Mouse (Mus musculus) gastrocnemius, postnatal 25 days (tissue): Measurements from ENCODE around the gene Fasn. TPM values are rescaled to one million over a fixed set of nuclear protein-coding genes. Genes with fewer than 3 reads are reported as not detected.
A peak's percentile ranks its signal among the peaks of the same experiment; 100 is the strongest.
"Not testable (repeated sequence)": the region's sequence is repeated elsewhere in the genome, so short reads cannot be mapped to it uniquely, and the experiment has no call there.

ENCODE experiments used
- DNase-seq: peaks from one replicate; pipeline ENCODE4 v3.0.0; 2022
- long read RNA-seq, 2 experiments: library from polyadenylated mRNA; stranded (forward); transcript quantifications; one replicate each; pipeline ENCODE4 v2.0.0; 2021
- total RNA-seq, 2 experiments: library from RNA; stranded (reverse); gene quantifications; 1 replicate in 1 of 2; 2 replicates in 1 of 2; pipeline ENCODE4 v1.2.3; 2021

Gene Fasn
- 10 to 100 TPM; 11.1 to 59.9 TPM for total RNA-seq
- long read RNA-seq, experiment 1 = 0 reads
- long read RNA-seq, experiment 2, partial matches to known transcripts = 3 of 5 reads
- long read RNA-seq, experiment 2, other reads (novel, unspliced or antisense) = 2 of 5 reads

DNA sequence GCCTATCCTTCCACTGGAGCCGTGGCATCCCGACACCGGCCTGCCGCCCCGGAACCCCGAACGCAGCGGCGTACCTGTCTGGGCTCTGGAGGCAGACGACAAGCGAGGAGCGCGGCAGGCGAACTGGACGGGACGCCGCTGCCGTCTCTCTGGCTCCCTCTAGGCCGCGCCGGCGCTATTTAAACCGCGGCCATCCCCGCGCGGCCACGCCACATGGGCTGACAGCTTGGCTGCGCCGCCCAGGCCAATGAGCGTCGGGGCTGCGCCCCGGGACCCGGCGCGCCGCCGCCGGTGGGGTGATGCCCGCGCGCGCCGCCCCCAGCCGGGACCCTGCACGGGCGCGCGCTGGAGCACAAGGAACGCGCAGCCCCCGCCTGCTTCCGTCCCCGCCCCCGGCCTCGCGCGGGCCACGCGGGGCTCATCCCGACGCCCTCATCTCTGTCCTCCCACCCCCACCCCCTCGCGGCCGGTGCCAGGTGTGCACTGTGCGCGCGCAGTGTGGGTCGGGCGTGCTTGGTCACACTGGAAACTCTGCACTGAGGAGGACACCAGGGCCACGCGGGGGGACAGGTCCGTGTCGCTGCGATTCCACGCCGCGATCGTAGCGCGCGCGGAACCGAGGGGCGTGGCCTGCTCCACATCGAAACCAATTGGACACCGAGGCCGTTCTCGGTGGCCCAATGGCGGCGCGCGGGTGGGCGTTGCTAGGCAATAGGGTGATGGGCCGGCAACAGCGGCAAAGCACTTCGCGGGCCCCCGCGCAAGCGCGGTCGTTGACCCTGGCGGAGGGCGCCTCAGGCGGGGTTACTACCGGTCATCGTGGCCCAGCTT lies at the start of gene Fasn:
Gene Fasn, minus strand, starts transcription at position 592 of the 831 bp plus-strand sequence.
- peak; percentile 96 for DNase-seq

DNA sequence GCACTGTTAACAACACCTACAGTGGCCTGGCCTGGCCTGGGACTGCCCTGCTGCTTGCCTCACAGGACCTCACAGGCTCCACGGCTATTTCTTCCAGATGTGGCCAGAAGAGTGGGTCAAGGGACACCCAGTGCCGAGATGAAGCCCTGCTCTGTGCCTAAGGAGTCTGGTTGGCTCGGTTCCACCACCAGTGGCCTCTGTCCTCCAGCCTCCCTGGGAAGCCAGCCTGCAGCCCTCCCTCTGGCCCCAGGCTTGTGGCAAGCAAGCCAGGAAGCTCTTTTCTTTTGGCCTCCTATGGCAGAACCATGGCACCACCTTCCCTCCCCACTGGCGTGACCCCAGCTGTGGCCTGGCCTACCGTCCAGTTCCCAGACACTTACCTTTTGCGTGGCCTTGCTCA lies 48.9 kb upstream of the Fasn start:
- peak; percentile 63 for DNase-seq

DNA sequence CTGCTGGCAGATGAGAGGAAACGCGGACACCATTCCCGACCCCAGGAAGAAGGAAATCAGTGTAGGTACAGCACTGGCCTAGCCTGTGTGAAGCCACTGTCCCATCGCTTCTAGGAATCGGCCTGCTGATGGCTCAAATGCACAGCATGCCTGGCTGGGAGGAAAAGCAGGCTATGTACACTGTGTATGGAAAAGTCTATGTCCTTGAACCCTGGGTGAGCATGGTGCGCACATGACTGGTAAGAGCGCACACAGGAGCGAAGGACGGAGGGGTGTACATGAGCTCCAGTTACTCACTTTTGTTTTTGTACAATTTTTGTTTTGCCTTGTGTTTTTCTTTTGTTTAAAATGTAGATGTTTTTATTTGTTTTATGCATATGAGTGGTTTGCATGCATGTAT lies 47.2 kb upstream of the Fasn start:
- DNase-seq = no peak

DNA sequence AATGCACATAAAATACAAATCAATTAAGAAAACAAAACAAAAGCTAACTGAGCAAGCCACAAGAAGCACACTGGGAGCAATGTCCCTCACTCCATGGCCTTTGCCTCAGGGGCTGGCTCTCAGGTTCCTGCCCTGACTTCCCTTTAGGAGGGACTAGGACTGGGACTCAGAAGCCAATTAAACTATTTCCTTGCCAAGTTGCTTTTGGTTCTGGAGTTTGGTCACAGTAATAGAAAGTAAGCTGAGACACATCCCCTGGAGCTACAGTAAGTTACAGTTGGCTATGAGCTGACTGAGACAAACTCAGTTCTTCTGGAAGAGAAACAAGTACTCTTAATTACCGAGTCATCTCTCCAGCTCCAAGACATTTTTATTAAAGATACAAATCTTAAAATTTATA lies 41.5 kb upstream of the Fasn start:
- DNase-seq = no peak

DNA sequence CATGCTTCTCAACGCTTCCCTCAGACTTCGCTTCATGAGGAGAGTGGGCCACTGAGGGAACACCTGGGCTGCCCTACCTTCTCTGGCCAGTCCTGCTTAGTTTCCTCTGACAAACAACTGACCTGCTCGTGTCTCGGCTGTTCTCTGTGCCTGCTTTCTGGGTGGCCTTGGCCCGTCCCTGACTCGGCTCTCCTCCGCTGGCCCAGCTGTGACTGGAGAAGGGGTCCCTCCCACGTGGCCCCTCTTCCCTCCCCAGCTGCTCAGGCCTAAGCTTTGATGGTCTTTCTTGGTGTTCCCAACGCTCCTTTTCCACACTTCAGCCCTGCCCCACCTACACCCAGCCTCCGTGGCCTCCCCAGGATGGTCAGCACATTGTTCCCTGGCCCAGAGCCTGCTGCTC lies 38.5 kb upstream of the Fasn start:
- DNase-seq = no peak

DNA sequence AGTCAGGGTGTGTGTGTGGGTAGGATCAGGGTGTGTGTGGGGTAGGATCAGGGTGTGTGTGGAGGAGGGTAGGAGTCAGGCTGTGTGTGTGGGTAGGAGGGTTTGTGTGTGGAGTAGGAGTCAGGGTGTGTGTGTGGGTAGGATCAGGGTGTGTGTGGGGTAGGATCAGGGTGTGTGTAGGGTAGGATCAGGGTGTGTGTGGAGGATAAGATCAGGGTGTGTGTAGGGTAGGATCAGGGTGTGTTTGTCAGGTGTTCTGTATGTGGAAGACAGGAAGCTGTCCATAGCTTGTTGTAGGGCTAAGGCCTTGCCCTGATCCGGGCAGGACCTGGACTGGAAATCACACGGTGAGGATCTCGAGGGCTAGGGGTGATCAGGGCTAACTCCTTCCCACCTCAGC lies 31.6 kb upstream of the Fasn start:
- not testable (repeated sequence) for DNase-seq

DNA sequence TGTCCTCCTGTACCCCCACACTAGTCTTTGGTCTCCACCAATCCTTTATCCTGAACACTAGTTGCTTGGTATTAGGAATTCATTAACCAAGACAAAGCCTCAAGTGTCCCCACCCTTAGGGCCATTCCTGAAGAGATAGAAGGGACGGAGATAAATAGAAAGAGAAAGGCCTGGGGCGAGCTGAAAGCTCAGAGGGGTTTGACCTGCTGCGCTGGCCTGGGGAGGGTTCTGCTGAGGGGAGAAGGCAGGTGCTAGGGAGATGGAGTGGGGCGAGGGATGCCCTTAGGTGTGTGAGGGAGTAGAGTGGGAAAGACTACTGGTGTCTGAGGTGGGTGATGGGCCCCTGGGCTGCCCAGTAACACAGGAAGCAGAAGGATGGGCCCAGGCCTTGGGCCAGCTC lies 29.4 kb upstream of the Fasn start:
- DNase-seq = no peak

DNA sequence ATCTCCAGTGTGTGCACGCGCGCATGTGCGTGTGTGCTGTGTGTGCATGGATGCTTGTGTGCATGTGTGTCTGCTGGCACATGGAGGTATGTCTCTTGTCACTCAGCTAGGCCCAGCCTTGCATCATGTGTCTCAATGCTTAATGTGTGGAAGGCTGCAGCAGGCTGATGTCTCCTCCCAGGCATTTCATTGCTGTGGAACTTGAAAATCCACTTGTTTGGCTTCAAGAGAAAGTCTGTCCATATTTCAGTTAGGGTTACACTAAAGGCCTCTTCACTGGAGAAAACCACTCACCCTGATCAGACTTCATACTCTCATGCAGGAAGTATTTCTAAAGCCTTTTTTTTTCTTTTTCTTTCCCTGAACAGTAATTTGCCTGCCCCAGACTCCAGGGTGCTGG lies 28.8 kb upstream of the Fasn start:
- no peak for DNase-seq

DNA sequence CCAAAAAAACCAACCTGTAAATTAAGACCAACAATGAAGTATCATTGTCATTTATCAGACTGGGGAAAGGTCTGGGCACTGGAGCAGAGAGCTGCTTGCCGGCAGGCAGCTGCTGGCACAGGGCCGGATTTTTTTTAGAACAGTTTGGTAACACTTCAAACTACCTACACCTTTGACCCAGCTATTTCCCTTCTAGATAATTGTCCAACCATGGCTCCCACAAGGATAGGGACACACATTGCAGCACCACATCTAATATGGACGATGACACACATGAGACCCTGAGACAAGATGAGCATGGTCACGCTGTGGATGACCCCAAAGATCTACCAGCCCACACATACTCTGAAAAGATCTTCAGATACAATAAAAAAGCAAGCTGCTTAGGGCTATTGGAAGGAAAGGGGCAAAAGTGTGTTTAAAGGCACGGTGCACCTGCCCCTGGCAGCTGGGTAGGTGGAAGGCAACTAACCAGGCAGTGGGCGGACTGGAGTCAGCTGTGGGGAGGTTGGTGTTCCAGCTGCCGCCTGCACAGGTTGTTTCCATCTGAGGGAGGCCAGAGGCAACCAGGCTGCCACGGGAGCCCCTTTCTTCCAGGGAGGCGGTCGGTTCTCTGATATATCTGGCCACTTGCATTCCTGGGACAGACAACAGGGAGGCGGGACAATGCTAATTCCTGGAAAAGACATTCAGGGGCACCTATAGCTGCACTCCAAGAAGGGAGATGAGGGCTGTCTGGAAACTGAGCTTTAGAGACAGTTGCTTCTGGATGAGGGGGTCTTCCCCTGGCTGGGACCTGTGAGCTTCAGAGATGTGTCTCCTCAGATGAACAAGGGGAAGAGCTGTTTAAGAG lies 28.0 kb upstream of the Fasn start:
- no peak for DNase-seq

DNA sequence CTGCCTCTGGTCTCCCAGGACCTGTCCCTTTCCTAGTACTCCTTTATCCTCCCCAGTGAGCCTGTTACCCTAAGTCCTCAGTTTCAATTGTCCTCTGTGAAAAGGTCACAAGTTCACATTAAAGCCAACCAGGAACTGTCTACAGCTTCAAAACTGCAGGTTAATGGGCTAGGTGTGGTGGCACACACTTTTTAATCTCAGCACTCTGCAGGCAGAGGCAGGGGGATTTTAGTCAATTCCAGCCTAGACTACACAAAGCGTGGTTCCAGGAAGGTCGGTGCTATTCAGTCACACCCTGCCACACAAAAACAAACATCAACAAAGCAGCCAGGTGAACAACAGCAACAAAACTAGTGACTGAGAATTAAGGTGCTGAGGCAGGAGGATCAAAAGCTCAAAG lies 27.2 kb upstream of the Fasn start:
- no peak for DNase-seq

DNA sequence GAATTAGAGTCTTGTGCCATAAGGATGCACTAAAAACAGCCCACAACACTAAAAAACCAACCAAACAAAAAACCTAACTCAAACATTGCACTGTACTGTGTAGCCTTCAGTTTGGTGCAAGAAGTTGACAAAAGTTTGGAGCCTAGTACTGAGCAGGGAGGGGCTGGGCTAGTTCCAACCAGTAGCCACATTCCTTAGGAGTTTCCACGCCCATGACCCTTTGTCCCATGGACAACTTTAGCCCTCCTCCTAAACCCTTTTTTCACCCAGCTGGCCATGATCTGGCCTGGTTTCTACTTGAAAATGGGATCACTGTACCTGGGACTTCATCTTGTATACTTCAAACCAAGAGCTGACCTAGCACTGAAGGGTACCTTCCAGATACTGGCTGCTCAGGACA lies 26.8 kb upstream of the Fasn start:
- no peak for DNase-seq

DNA sequence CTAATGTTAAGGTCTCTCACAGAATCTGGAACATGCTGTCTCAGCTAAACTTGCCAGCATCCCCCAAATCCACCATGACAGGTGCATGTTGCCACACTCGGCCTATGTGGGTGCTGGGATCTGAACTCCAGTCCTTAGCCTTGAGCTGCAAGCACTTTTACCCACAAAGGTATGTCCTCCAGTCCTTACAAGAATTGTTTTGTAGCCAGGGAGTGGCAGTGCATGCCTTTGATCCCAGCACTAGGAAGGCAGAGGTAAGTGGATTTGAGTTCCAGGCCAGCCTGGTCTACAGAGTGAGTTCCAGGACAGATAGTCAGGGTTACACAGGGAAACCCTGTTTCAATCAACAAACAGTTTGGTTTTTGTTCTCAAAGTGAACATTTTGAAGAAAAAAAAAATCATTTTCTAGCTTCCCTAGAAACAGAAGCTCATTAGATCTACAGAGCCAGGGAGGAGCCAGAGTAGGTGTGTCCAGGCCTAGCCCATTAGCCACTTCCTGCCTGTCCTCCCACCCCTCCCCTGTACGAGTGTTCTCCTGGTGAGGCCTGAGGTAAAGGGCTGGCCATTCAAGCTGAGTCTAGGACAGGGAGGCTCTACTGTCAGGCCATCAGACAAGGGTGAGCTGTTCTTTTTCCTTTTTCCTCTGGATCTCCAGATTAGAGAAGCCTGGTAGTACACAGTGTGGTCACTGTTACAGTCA lies 26.1 kb upstream of the Fasn start:
- no peak for DNase-seq

DNA sequence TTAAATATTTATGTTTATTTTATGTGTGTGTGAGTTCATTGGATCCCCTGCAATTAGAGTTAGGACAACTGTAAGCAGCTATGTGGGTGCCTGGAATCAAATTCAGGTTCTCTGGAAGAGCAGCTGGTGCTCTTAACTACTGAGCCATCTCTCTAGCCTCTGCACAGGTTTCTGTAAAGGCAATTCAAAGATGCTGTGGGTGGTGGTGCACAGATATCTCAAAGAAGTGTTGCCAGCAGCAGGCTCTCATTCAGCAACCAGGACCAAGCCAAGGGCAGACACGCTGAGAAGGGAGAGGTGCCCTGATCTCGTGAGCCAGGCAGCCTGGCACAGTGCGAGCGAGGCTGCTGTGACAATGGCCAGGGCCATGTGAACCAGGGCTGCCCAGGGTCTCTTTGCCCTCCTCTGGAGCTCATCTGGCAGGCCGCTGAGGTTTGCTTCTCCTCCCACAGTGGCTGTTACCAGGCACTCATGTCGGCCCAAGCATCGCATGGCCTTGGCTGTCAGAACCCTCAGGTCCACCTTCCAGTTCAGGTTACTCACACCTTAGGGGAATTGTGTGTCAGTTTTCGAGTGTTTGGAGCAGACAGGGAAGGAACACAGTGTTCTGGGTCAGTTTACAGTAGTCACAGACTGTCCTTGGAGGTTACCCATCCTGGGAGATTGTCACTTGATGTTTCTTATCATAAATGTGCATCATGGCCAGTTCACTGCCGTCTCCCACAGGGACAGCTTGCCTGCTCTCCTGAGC lies 22.6 kb upstream of the Fasn start:
- DNase-seq = peak; percentile 19

DNA sequence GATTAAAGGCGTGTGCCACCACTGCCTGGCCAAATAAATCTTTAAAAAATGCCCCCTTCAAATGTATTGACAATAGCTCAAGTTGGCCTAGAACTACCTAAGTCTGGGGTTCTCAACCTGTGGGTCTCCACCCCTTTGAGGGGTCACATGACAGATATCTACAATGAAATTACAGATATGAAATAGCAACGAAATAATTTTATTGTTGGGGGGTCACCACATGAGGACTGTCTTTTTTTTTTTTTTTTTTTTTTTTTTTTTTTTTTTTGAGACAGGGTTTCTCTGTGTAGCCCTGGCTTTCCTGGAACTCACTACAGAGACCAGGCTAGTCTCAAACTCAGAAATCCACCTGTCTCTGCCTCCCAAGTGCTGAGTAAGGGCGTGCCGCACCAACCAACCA lies 20.0 kb upstream of the Fasn start:
- DNase-seq = no peak

DNA sequence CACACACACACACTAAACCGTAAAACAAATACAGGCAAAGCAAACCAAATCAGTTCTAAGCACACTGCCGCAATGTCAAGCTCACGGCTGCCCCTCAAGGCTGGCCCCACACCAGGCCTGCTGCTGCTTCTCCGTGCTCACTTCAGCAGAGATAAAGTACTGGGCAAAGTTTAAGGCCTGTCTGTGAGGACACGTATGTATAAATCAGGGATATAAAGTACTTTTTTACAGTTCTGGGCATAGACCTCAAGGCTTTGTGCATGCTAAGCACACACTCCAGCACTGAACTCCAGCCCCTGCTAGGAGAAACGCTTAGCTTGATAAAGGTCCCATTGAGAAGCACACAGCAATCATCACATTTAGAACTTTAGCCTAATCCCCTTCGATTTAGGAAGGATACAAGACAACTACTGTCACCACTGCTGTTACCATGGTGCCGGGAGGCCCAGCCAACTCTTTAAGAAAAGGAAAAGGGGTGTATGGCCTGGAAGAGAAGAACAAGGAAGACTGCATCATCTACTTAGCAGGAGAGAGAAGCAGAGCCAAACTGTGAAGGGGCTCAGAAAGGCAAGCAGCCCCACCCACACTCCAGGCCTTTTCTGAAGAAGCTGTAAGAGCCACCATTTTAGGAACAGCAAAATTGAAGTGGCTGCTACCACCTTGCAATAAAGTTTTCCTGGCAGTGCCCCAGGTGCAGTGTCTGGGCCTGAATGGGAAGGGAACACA lies 9.4 kb upstream of the Fasn start:
- DNase-seq = no peak

DNA sequence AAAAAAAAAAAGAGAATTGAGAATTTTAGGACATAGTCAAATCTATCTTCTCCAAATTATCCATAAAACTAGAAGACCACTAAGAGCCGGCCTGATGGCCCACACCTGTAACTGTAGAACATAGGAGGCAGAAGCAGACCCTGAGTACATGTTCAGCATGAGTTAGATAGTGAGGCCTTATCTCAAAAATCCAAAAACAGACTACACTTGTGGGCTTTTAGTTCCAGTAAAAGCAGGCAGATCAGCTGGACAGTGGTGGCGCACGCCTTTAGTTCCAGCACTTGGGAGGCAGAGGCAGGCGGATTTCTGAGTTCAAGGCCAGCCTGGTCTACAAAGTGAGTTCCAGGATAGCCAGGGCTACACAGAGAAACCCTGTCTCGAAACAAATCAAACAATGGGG lies 8.6 kb upstream of the Fasn start:
- DNase-seq = not testable (repeated sequence)

DNA sequence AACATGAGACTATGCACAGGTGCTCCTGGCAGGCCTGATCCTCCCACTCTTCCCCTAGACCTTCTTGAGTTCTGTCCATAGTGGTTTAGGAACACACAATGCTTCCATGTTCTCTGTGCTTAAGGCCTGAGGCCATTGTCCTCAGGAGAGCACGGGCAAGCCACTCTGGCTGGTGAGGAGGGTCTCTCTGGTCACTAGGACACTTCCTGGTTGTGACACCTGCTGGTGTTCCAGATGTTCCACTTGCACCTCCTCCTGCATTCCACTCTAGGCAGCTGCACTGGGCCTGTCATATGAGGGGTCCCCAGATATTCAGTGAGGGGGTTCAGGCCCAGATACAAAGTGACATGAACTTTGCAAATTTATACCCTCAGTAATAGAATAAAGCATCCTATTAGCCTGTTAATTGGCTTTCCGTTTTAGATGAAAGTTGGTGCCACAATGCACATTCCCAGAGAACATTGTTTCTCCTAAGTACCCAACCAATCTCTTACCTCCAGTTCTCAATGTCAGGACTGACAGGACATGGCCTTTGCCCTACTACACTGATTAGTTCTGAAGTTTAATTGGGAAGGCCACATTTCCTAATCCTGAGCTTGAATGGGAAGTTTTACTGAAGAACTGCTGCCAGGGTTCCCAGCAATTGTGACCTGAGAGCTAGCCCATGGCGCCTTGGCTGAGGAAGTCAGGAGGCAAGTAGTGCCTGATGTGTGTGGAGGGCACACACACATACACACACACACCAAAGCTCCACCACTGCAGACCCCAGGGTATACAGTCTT lies 7.5 kb upstream of the Fasn start:
- DNase-seq = no peak

DNA sequence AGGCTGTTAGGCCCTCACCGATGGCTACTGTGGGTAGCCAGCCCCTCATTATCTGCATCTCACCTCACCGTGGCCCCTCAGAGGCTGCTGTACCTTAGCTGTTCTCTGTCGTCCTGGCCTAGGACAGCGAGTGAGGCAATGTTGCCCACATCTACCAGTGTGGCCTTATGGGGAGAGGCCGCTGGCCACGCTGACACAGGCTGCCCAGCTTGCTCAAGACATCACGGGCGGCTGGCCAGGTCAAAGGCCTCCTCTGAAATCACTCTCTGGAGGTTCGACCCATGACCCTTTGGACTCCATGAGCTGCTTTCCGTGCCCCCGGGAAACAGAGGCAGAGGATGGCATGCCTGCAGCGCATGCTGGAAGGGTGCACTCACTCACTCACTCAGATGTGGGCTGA lies 6.3 kb upstream of the Fasn start:
- no peak for DNase-seq

DNA sequence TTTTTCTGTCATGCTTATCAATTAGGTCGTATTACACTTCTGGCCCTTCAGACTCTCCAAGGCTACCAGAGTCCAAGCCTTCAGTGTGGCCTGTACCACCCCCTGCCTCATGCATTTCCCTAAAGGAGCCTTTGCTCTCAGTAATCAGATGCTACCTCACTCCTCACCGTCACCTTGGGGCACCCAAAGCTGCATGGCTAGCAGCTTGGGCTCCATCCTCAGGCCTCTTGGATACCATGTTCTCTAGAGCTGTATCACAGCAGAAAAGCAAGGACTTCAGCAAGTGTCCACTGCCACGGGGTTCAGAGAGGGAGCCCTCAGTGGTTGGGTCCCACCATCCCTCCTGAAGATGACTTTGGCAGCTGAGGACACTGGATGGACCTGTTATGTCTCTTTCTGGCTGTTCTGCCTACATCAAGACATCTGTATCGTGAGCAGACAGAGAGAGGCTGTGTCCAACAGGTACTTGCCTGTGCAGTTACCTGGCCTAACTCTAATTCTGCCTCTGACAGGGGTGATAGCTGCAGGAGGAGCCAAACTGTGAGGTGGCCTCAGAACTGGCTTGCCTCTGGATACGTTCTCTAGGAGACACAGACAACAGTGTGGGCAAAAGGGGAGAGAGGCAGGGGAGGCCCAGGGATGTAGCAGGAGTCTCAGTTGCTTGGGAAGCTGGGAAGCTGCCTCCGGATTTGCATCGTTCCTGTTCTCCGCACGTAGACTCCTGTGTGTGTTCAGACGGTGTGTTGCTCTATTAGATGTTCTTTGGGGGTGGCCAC lies 5.6 kb upstream of the Fasn start:
- no peak for DNase-seq

DNA sequence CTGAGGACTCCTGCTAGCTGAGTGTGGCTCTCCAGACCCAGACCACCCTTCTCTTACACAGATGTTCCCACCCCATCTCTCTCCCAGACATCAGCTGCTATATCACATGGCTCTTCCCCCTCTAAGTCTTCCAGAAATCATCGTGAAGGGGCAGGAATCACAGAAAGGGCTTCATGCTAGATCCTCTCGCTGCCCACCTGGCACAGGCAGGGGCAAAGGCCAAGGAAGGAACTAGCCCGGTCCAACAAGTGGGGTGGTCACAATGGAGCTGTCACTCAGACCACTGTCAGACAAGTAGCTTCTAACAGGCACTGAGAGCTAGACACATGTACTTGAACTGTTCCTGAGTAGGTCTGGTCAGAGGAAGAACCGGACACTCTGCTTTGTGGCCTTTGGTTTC lies 4.1 kb upstream of the Fasn start:
- DNase-seq = no peak
